Mouse (Mus musculus): ENCODE results near the gene Zp3r. TPM values are rescaled to one million over a fixed set of nuclear protein-coding genes. Genes with fewer than 3 reads are reported as not detected.

The Zp3r gene
- polyA plus RNA-seq, 1 experiment from 2014 or later: not detected

DNA sequence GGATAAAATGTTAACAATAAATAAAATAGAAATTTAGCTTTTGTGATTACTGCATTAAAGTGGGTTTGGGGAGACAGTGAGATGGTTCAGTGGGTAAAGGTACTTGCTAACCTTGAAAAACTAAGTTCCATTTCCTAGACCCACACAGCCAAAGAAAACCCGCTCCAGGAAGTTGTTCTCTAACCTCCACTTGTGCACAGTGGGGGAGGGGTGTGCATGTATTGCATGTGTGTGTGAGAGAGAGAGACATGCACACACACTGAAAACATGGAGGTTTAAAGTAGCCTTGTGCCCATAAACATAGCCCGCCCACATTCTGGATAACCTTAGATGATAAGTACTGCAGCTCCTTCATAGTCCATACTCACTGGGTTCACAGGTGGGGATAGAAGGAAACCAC, 33.1 kb downstream of the Zp3r start:
- no peaks in the 10 kb centered on the region for H3K36me3 ChIP-seq (ENCODE audit: control insufficient read depth, insufficient read depth, low read length)
- H3K9me3 ChIP-seq (ENCODE audit: control insufficient read depth, low read length): no peaks in the 10 kb centered on the region
- H3K27ac ChIP-seq (ENCODE audit: low read depth, low read length): no peak overlapping the region
- no peak overlapping the region for H3K4me2 ChIP-seq (ENCODE audit: low read length)
- H3K27me3 ChIP-seq (replicated peaks; ENCODE audit: control insufficient read depth, insufficient read depth, low read length): no peaks in the 10 kb centered on the region
- H3K4me1 ChIP-seq (ENCODE audit: control insufficient read depth, insufficient read depth, low read depth, low read length): no peaks in the 10 kb centered on the region
- no peak overlapping the region for H3K4me3 ChIP-seq (ENCODE audit: low read length)
- WGBS: 96% methylated on average over 2 of the region's 2 CpGs
- H3K9ac ChIP-seq (ENCODE audit: low read depth, low read length): no peak overlapping the region
- ATAC-seq: no peak

- H3K9me3 ChIP-seq (ENCODE audit: control insufficient read depth, low read length): no peaks in the 10 kb centered on the region
- H3K4me1 ChIP-seq (ENCODE audit: control insufficient read depth, insufficient read depth, low read depth, low read length): no peaks in the 10 kb centered on the region
- 87% methylated on average over 9 of the region's 9 CpGs for WGBS
- H3K36me3 ChIP-seq (ENCODE audit: control insufficient read depth, insufficient read depth, low read length): no peaks in the 10 kb centered on the region
- H3K4me2 ChIP-seq (ENCODE audit: low read length): no peak overlapping the region
- no peak overlapping the region for H3K27ac ChIP-seq (ENCODE audit: low read depth, low read length)
- no peak overlapping the region for H3K9ac ChIP-seq (ENCODE audit: low read depth, low read length)
- ATAC-seq: no peak
- H3K4me3 ChIP-seq (ENCODE audit: low read length): no peak overlapping the region
- H3K27me3 ChIP-seq (replicated peaks; ENCODE audit: control insufficient read depth, insufficient read depth, low read length): no peaks in the 10 kb centered on the region
Measured at GRCm38 (mm10) chr1:130588659-130589058, 40.8 kb downstream of the Zp3r start.

DNA sequence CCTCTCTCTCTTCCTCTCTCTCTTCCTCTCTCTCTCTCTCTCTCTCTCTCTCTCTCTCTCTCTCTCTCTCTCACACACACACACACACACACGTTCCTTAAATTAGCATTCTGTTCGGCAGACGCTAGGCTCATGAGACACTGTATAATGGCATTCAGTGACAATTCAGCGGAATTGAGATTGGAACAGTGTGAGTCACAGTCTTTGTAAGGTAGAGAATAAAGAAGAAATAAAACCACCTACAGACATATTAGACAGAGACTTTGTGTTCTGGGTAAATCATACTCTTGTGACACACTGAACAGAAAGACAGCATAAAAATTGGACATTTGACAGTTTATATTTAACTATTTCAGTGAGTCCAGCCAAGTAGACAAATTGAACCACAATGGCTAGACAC, 53.0 kb downstream of the Zp3r start:
- Histone ChIP-seq H3K4me1 (ENCODE audit: control insufficient read depth, insufficient read depth, low read depth, low read length) (no peaks in the 10 kb centered on the region), H3K4me3 (ENCODE audit: low read length) (no peak overlapping the region), H3K27me3 (replicated peaks; ENCODE audit: control insufficient read depth, insufficient read depth, low read length) (no peaks in the 10 kb centered on the region), H3K4me2 (ENCODE audit: low read length) (no peak overlapping the region), H3K36me3 (ENCODE audit: control insufficient read depth, insufficient read depth, low read length) (no peaks in the 10 kb centered on the region), H3K9ac (ENCODE audit: low read depth, low read length) (no peak overlapping the region), H3K9me3 (ENCODE audit: control insufficient read depth, low read length) (no peaks in the 10 kb centered on the region), H3K27ac (ENCODE audit: low read depth, low read length) (no peak overlapping the region)
- 58% methylated on average over 4 of the region's 4 CpGs for WGBS
- ATAC-seq: no peak

DNA sequence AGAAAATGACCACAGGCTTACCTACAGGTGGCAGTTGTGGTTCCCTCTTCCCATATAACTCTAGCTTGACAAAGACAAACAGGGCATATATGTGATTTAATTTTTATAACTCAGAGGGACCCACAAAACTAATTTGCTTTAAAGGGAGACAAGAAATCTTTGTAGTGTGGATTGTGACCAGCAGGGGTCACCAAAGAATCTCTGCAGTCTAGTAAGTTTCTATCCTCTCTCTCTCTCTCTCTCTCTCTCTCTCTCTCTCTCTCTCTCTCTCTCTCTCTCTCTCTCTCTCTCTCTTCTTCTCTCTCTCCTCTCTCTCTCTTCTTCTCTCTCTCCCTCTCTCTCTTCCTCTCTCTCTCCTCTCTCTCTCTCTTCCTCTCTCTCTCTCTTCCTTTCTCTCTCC, 53.5 kb downstream of the Zp3r start:
- Histone ChIP-seq H3K36me3 (ENCODE audit: control insufficient read depth, insufficient read depth, low read length) (no peaks in the 10 kb centered on the region), H3K4me1 (ENCODE audit: control insufficient read depth, insufficient read depth, low read depth, low read length) (no peaks in the 10 kb centered on the region), H3K27me3 (replicated peaks; ENCODE audit: control insufficient read depth, insufficient read depth, low read length) (no peaks in the 10 kb centered on the region), H3K9me3 (ENCODE audit: control insufficient read depth, low read length) (no peaks in the 10 kb centered on the region), H3K4me2 (ENCODE audit: low read length) (no peak overlapping the region), H3K27ac (ENCODE audit: low read depth, low read length) (no peak overlapping the region), H3K9ac (ENCODE audit: low read depth, low read length) (no peak overlapping the region), H3K4me3 (ENCODE audit: low read length) (no peak overlapping the region)
- ATAC-seq: no peak

DNA sequence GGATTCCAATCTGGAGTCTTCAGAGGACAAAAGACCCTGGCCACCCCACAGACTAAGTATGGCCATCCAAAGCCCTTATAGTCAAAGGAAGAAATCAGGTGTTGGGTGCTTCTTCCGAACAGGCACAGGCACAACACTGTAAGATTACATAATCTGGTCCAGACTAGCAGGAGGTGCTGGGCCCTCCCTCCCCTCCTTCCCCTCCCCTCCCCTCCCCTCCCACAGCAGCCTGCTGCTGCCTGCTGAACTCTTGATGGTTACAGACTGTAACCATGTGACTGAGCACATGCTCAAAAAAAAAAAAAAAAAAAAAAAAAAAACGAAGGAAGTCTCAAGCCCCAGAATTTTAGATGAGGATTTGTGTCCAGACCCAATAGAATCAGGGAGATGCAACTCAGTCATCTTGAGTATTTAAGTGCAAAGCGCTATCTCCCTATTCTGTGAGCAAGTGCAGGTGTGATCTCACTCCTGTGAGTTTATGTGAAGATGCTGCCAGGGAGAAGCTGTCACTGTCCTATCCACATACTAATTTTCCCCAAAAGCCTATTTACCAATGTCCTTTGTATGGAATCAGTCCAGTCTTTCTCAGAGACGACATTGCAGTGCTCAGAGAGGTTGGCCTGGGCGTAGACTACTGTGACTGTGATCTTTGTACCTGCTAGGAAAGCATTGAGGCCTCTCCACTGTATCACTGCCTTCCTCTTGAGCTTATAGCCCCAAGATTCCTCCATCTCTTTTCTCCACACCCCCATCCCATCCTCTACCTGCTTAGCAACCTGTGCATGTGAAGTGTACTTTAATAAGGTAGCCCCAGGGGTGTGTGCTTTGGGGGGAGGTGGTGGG, 77.8 kb downstream of the Zp3r start:
- Histone ChIP-seq H3K9me3 (ENCODE audit: control insufficient read depth, low read length) (no peaks in the 10 kb centered on the region), H3K36me3 (ENCODE audit: control insufficient read depth, insufficient read depth, low read length) (no peaks in the 10 kb centered on the region), H3K4me3 (ENCODE audit: low read length) (no peak overlapping the region), H3K4me1 (ENCODE audit: control insufficient read depth, insufficient read depth, low read depth, low read length) (no peaks in the 10 kb centered on the region), H3K9ac (ENCODE audit: low read depth, low read length) (no peak overlapping the region), H3K27ac (ENCODE audit: low read depth, low read length) (no peak overlapping the region), H3K4me2 (ENCODE audit: low read length) (no peak overlapping the region), H3K27me3 (replicated peaks; ENCODE audit: control insufficient read depth, insufficient read depth, low read length) (no peaks in the 10 kb centered on the region)
- WGBS: 84% methylated on average over 5 of the region's 5 CpGs
- no peak for ATAC-seq

DNA sequence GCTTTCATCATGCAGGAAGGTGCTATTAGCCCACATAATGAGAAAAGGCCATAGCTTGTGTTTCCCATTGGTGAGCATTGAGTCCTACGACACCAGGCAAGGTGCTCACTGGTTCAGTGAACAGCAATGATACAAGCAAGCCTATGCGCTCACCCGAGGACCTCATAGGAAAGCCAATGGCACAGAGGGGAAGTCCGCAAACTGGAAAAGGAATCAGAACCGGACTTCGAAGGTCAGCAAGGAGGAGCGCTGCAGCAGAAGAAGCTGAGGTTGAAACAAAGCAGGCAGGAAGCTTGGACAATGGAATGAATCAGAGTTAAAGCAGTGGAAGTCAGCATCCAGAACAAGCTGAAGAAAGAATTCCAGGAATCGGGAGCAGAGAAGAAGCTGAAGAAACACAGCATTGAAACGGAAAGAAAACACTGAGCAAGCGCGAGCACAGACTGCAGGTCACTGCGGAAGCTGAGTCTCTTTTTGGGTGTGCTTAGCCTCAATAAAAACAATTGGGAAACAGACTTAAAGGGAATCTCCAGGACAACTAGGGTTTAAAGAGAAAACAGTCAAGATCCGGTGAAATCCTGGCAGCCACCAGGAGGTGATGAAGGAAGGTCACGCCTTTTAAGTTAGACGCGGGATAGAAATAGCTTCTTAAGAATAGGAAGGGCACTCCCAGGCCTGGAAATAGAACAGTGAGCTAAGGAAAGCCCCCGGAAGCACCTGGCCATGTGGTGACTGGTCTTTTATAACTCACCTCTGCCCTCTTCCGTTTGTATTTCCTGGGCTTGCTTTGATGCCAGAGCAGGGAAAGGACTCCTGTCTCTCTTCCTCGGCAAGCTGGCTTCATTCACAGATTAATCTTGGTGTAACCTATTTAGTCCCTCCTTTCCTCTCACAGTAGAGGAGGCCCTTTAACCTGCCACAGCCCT, 78.9 kb downstream of the Zp3r start:
- H3K4me3 ChIP-seq (ENCODE audit: low read length): no peak overlapping the region
- H3K4me2 ChIP-seq (ENCODE audit: low read length): no peak overlapping the region
- H3K27ac ChIP-seq (ENCODE audit: low read depth, low read length): no peak overlapping the region
- H3K27me3 ChIP-seq (replicated peaks; ENCODE audit: control insufficient read depth, insufficient read depth, low read length): no peaks in the 10 kb centered on the region
- no peaks in the 10 kb centered on the region for H3K9me3 ChIP-seq (ENCODE audit: control insufficient read depth, low read length)
- ATAC-seq: no peak
- no peaks in the 10 kb centered on the region for H3K36me3 ChIP-seq (ENCODE audit: control insufficient read depth, insufficient read depth, low read length)
- WGBS: 71% methylated on average over 19 of the region's 19 CpGs
- H3K9ac ChIP-seq (ENCODE audit: low read depth, low read length): no peak overlapping the region
- no peaks in the 10 kb centered on the region for H3K4me1 ChIP-seq (ENCODE audit: control insufficient read depth, insufficient read depth, low read depth, low read length)

DNA sequence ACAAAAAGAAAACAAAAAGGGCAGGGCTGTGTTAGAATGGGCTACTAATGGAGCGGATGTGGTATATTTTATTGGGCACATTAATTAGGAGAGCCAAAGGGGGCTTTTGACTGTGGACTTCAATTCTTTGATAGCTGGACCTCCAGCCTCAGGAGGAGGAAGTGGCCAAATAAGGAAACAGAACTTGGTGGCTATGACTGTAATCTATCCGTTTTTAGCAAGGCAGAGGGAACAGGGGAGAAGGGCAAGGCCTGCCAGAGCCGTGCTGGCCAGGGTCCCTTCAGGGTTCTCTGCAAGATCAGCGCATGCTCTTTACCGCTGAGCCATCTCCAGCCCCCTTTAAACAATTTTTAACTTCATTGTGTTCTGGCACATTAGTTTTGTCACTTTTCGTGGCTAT, 79.7 kb downstream of the Zp3r start:
- no peak overlapping the region for H3K4me2 ChIP-seq (ENCODE audit: low read length)
- no peak for ATAC-seq
- no peak overlapping the region for H3K9ac ChIP-seq (ENCODE audit: low read depth, low read length)
- no peak overlapping the region for H3K4me3 ChIP-seq (ENCODE audit: low read length)
- H3K27ac ChIP-seq (ENCODE audit: low read depth, low read length): no peak overlapping the region
- WGBS: 83% methylated on average over 6 of the region's 6 CpGs
- H3K36me3 ChIP-seq (ENCODE audit: control insufficient read depth, insufficient read depth, low read length): no peaks in the 10 kb centered on the region
- no peaks in the 10 kb centered on the region for H3K27me3 ChIP-seq (replicated peaks; ENCODE audit: control insufficient read depth, insufficient read depth, low read length)
- H3K9me3 ChIP-seq (ENCODE audit: control insufficient read depth, low read length): no peaks in the 10 kb centered on the region
- no peaks in the 10 kb centered on the region for H3K4me1 ChIP-seq (ENCODE audit: control insufficient read depth, insufficient read depth, low read depth, low read length)

- ATAC-seq: no peak
- Histone ChIP-seq H3K4me3 (ENCODE audit: low read length) (no peak overlapping the region), H3K36me3 (ENCODE audit: control insufficient read depth, insufficient read depth, low read length) (no peaks in the 10 kb centered on the region), H3K27me3 (replicated peaks; ENCODE audit: control insufficient read depth, insufficient read depth, low read length) (no peaks in the 10 kb centered on the region), H3K4me2 (ENCODE audit: low read length) (no peak overlapping the region), H3K9me3 (ENCODE audit: control insufficient read depth, low read length) (no peaks in the 10 kb centered on the region), H3K9ac (ENCODE audit: low read depth, low read length) (no peak overlapping the region), H3K27ac (ENCODE audit: low read depth, low read length) (no peak overlapping the region), H3K4me1 (ENCODE audit: control insufficient read depth, insufficient read depth, low read depth, low read length) (no peaks in the 10 kb centered on the region)
- 71% methylated on average over 7 of the region's 7 CpGs for WGBS
Measured at GRCm38 (mm10) chr1:130549160-130549559, 80.3 kb downstream of the Zp3r start.
